Mouse (Mus musculus): Measurements from ENCODE around the gene Usp3. TPM values are rescaled to one million over a fixed set of nuclear protein-coding genes. Genes with fewer than 3 reads are reported as not detected.

Gene Usp3
- total and polyA plus RNA-seq, 3 experiments, result 24.4 to 39.5 (median 36.6) TPM

DNA sequence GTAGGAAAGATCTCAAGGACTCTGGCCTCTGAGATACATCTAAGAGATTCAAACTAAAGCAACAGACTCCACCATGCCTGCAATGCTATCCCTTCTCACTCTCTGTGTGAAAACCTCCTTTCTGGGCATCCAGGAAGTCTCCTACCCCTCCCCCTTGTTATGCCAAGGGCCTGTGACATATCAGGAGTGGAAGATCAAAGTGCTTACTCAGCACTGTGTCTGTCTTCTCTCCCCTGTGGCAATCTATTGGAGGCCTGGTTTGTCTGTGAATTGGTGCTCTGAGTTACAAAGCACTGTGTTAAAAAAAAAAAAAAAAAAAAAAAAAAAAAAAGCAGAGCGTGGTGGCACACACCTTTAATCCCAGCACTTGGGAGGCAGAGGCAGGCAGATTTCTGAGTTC, 30.7 kb upstream of the Usp3 start:
- H3K79me2 ChIP-seq (replicated peaks; ENCODE audit: control insufficient read depth, extremely low read depth, insufficient read depth, poor library complexity, severe bottlenecking), result no peaks in the 10 kb centered on the region
- no peak overlapping the region for H3K4me2 ChIP-seq (ENCODE audit: insufficient read depth, low read depth, poor library complexity, severe bottlenecking)
- no peaks in the 10 kb centered on the region for H3K27me3 ChIP-seq (replicated peaks)
- in situ Hi-C loops (cut with MboI; ENCODE audit: low pct_ligation_motif_present, low pct_unique_long_range_greater_than_20kb, low sequenced_read_pairs), result loop anchor here (25.0 kb wide), 1 partner anchor 336 kb away; no protein-coding TSS in a partner anchor
- H3K4me3 ChIP-seq (replicated peaks in 1 of 3; ENCODE audit: low read depth in 2 of 3, low read length in 2 of 3, poor library complexity in 1 of 3), result no peak overlapping the region
- H3K9ac ChIP-seq (ENCODE audit: insufficient read depth, low read depth), result no peak overlapping the region
- no peak for TF ChIP-seq UBTF (IDR thresholded peaks at IDR 0.05; ENCODE audit: low read depth, low read length)
- TF ChIP-seq MAFK (IDR thresholded peaks at IDR 0.05; ENCODE audit: insufficient replicate concordance, low read length), result peak; percentile 58; the same call in 1 of the 2 replicates
- H3K4me1 ChIP-seq (ENCODE audit: control insufficient read depth in 1 of 2, insufficient read depth in 2 of 2), result peaks cover 2 to 34% of the 10 kb centered on the region in 2 experiments; a peak in 2 of 4 replicates
- DNase-seq (ENCODE audit: extremely low read depth), result no peak
- dilution Hi-C loops (cut with MboI; ENCODE audit: extremely low pct_ligation_motif_present, extremely low pct_unique_long_range_greater_than_20kb, low sequenced_read_pairs), result no loop called here
- H3K9me3 ChIP-seq (replicated peaks; ENCODE audit: low read length), result no peaks in the 10 kb centered on the region
- H3K36me3 ChIP-seq (replicated peaks in 1 of 2; ENCODE audit: control insufficient read depth in 1 of 2, insufficient read depth in 1 of 2, low read length in 1 of 2), result no peaks in the 10 kb centered on the region
- H3K27ac ChIP-seq (ENCODE audit: insufficient read depth, low read depth), result no peak overlapping the region

DNA sequence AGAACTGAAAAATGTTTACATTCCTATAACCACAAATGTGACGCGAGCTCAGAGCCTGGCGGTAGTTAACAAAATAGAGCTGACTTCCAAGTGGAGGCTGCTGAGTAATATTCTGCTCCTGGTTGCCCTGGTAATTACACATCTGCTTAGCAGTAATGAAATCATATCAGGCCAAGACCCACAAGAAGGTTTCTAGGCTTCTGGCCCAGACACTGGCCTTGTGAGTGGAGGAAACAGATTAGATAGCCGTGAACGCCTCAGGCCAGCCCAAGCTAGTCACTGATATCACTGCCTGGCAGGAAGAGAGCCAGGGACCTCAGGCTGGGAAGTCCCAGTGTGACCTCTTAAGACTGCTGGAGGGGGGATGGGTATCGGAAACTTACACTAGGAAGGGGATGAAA, 27.6 kb upstream of the Usp3 start:
- H3K4me1 ChIP-seq (ENCODE audit: control insufficient read depth in 1 of 2, insufficient read depth in 2 of 2), result peaks cover 2 to 56% of the 10 kb centered on the region in 2 experiments; a peak in 2 of 4 replicates
- H3K4me2 ChIP-seq (ENCODE audit: insufficient read depth, low read depth, poor library complexity, severe bottlenecking), result no peak overlapping the region; the same call in 1 of the 2 replicates
- no peak overlapping the region for H3K4me3 ChIP-seq (replicated peaks in 1 of 3; ENCODE audit: low read depth in 2 of 3, low read length in 2 of 3, poor library complexity in 1 of 3)
- H3K36me3 ChIP-seq (replicated peaks in 1 of 2; ENCODE audit: control insufficient read depth in 1 of 2, insufficient read depth in 1 of 2, low read length in 1 of 2), result no peaks in the 10 kb centered on the region
- H3K9me3 ChIP-seq (replicated peaks; ENCODE audit: low read length), result no peaks in the 10 kb centered on the region
- no peaks in the 10 kb centered on the region for H3K27me3 ChIP-seq (replicated peaks)
- in situ Hi-C loops (cut with MboI; ENCODE audit: low pct_ligation_motif_present, low pct_unique_long_range_greater_than_20kb, low sequenced_read_pairs) (loop anchor here (25.0 kb wide), 1 partner anchor 333 kb away; no protein-coding TSS in a partner anchor), dilution Hi-C loops (cut with MboI; ENCODE audit: extremely low pct_ligation_motif_present, extremely low pct_unique_long_range_greater_than_20kb, low sequenced_read_pairs) (no loop called here)
- peak; percentile 68 for DNase-seq (ENCODE audit: extremely low read depth)
- no peak for TF ChIP-seq PAX5 (IDR thresholded peaks at IDR 0.05; ENCODE audit: low read length)
- TF ChIP-seq ZMIZ1 (IDR thresholded peaks at IDR 0.05; ENCODE audit: low read depth, low read length), result no peak
- peak; percentile 25; the same call in 1 of the 2 replicates for TF ChIP-seq MAX (IDR thresholded peaks at IDR 0.05; ENCODE audit: low read length)
- TF ChIP-seq EP300 (IDR thresholded peaks at IDR 0.05; ENCODE audit: low read length), result 0 out of 2 replicates have a peak, but pooled peaks have one; percentile 35
- 0 out of 2 replicates have a peak, but pooled peaks have one; percentile 10 for TF ChIP-seq ELF1 (IDR thresholded peaks at IDR 0.05; ENCODE audit: low read depth, low read length)
- peak; percentile 25; the same call in 1 of the 2 replicates for TF ChIP-seq BHLHE40 (IDR thresholded peaks at IDR 0.05; ENCODE audit: low read depth, low read length)
- TF ChIP-seq TBP (conservative IDR thresholded peaks at IDR 0.05; ENCODE audit: low read depth, low read length), result no peak
- TF ChIP-seq CHD2 (IDR thresholded peaks at IDR 0.05; ENCODE audit: low read length), result peak; percentile 48; the same call in 1 of the 2 replicates
- peak; percentile 28; the same call in 1 of the 2 replicates for TF ChIP-seq TCF12 (IDR thresholded peaks at IDR 0.05; ENCODE audit: low read depth, low read length)
- 0 out of 2 replicates have a peak, but pooled peaks have one; percentile 18 for TF ChIP-seq IRF4 (IDR thresholded peaks at IDR 0.05; ENCODE audit: low read depth, low read length)
- no peak; the same call in 1 of the 2 replicates for TF ChIP-seq ETS1 (conservative IDR thresholded peaks at IDR 0.05; ENCODE audit: low read depth, low read length)
- no peak overlapping the region for H3K9ac ChIP-seq (ENCODE audit: insufficient read depth, low read depth)
- no peak overlapping the region for H3K27ac ChIP-seq (ENCODE audit: insufficient read depth, low read depth)
- no peaks in the 10 kb centered on the region for H3K79me2 ChIP-seq (replicated peaks; ENCODE audit: control insufficient read depth, extremely low read depth, insufficient read depth, poor library complexity, severe bottlenecking)

DNA sequence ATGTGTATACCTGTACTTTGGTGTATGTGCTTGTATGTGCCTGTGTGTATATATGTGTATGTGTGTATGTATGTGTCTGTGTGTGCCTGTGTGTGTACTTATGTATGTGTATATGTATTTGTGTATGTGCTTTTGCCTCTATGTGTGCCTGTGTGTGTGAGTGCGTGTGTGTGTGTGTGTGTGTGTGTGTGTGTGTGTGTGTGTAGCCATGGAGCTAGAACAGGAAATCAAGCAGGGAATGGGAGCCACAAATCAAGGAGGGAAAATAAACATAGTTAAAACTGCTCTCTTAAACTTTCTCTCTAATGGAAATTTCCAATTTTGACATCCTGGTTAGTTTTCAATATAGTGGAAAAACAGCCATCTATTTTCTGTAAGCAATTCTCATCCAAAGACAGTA, 27.1 kb upstream of the Usp3 start:
- no peak for DNase-seq (ENCODE audit: extremely low read depth)
- Histone ChIP-seq H3K27ac (ENCODE audit: insufficient read depth, low read depth) (no peak overlapping the region), H3K36me3 (replicated peaks in 1 of 2; ENCODE audit: control insufficient read depth in 1 of 2, insufficient read depth in 1 of 2, low read length in 1 of 2) (no peaks in the 10 kb centered on the region), H3K27me3 (replicated peaks) (no peaks in the 10 kb centered on the region), H3K79me2 (replicated peaks; ENCODE audit: control insufficient read depth, extremely low read depth, insufficient read depth, poor library complexity, severe bottlenecking) (no peaks in the 10 kb centered on the region), H3K9ac (ENCODE audit: insufficient read depth, low read depth) (no peak overlapping the region), H3K9me3 (replicated peaks; ENCODE audit: low read length) (no peaks in the 10 kb centered on the region), H3K4me3 (replicated peaks in 1 of 3; ENCODE audit: low read depth in 2 of 3, low read length in 2 of 3, poor library complexity in 1 of 3) (no peak overlapping the region), H3K4me2 (ENCODE audit: insufficient read depth, low read depth, poor library complexity, severe bottlenecking) (no peak overlapping the region), H3K4me1 (ENCODE audit: control insufficient read depth in 1 of 2, insufficient read depth in 2 of 2) (peaks cover 6 to 61% of the 10 kb centered on the region in 2 experiments; a peak in 3 of 4 replicates)
- dilution Hi-C loops (cut with MboI; ENCODE audit: extremely low pct_ligation_motif_present, extremely low pct_unique_long_range_greater_than_20kb, low sequenced_read_pairs) (no loop called here), in situ Hi-C loops (cut with MboI; ENCODE audit: low pct_ligation_motif_present, low pct_unique_long_range_greater_than_20kb, low sequenced_read_pairs) (loop anchor here (25.0 kb wide), 1 partner anchor 333 kb away; no protein-coding TSS in a partner anchor)
- no peak for TF ChIP-seq MAZ (IDR thresholded peaks at IDR 0.05; ENCODE audit: low read depth, low read length)
- TF ChIP-seq POLR2A (IDR thresholded peaks at IDR 0.05; ENCODE audit: low read depth, low read length), result no peak
- TF ChIP-seq E2F4 (IDR thresholded peaks at IDR 0.05; ENCODE audit: insufficient replicate concordance, low read depth, low read length), result no peak
- TF ChIP-seq KAT2A (IDR thresholded peaks at IDR 0.05; ENCODE audit: insufficient replicate concordance, low read length), result no peak

Data from CH12.LX (cell line).